26 mouse cellular contexts compared by ENCODE assay signal in the genomic region with DNA sequence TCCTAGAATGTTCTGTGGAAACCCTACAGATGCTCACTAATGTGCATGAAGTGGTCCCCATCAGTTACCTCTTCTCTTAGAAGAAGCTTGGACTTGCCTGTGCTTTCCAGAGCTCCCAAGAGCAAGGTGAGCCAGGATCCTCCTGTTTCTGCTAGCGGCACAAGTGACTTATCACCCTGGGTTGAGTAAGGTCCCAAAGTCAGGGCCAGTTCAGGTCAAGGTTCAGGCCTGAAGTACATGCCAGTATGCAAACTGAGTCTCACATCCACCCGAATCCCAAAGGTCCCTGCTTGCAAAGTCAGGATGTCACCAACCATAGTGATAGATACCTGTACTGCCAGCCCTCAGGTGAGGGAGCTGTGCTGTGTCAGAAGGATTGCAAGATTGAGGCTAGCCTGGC.
"Had no signal": no experiment of that assay in that cellular context is flagged by ENCODE, and none has a peak within 500 bp of the region (broad histone marks: within the 10 kb centered on the region; RNA-seq: fewer than 3 reads in every experiment).

No protein-coding gene starts in this region.

- H3K36me3 ChIP-seq: embryonic facial prominence, embryonic 10.5 days; embryonic facial prominence, embryonic 12.5 days; embryonic facial prominence, embryonic 13.5 days; embryonic facial prominence, embryonic 15.5 days; forebrain, embryonic 10.5 days; forebrain, embryonic 12.5 days; forebrain, embryonic 15.5 days had no signal

- H3K27ac ChIP-seq: embryonic facial prominence, embryonic 10.5 days; embryonic facial prominence, embryonic 12.5 days; embryonic facial prominence, embryonic 13.5 days; embryonic facial prominence, embryonic 15.5 days; forebrain, embryonic 10.5 days; forebrain, embryonic 12.5 days; forebrain, embryonic 13.5 days; forebrain, embryonic 15.5 days; gastrocnemius, adult 2 months; heart, adult 2 months had no signal

- H3K9ac ChIP-seq: embryonic facial prominence, embryonic 12.5 days; embryonic facial prominence, embryonic 13.5 days; embryonic facial prominence, embryonic 15.5 days; forebrain, embryonic 12.5 days; forebrain, embryonic 13.5 days; forebrain, embryonic 15.5 days; forebrain, postnatal 0 days had no signal

- H3K4me3 ChIP-seq: embryonic facial prominence, embryonic 10.5 days; embryonic facial prominence, embryonic 12.5 days; embryonic facial prominence, embryonic 13.5 days; embryonic facial prominence, embryonic 15.5 days; erythroblast, embryonic 14.5 days; forebrain, embryonic 10.5 days; forebrain, embryonic 12.5 days; forebrain, embryonic 13.5 days; forebrain, embryonic 15.5 days; gastrocnemius, adult 2 months; heart, adult 2 months had no signal

- H3K27me3 ChIP-seq: embryonic facial prominence, embryonic 12.5 days; embryonic facial prominence, embryonic 13.5 days; embryonic facial prominence, embryonic 15.5 days; forebrain, embryonic 12.5 days; forebrain, embryonic 13.5 days; forebrain, embryonic 15.5 days had no signal

- DNase-seq: cerebellum, adult 8-10 months; cerebellum, adult 9-10 months; cerebellum, adult 9-11 months; cerebellum, postnatal 10 days; cerebellum, postnatal 14 days; cerebellum, postnatal 25 days; cerebellum, postnatal 36 days; embryo, embryonic 11 days; forebrain, postnatal 0 days; gastrocnemius, adult 2 months; gastrocnemius, postnatal 10 days; gastrocnemius, postnatal 14 days; gastrocnemius, postnatal 25 days; gastrocnemius, postnatal 36 days; heart, adult 11 months; heart, adult 18-20 months; heart, adult 2 months had no signal
